Mouse (Mus musculus): Measurements from ENCODE around the gene Cep131.

The Cep131 gene

GRCm38 (mm10) chr11:120048252-120048556, 38.4 kb downstream of the Cep131 start:
- DNase-seq: peak; percentile 78

- DNase-seq: peak; percentile 33
These were observed 38.9 kb downstream of the Cep131 start for GRCm38 (mm10) chr11:120047531-120048251.

DNA sequence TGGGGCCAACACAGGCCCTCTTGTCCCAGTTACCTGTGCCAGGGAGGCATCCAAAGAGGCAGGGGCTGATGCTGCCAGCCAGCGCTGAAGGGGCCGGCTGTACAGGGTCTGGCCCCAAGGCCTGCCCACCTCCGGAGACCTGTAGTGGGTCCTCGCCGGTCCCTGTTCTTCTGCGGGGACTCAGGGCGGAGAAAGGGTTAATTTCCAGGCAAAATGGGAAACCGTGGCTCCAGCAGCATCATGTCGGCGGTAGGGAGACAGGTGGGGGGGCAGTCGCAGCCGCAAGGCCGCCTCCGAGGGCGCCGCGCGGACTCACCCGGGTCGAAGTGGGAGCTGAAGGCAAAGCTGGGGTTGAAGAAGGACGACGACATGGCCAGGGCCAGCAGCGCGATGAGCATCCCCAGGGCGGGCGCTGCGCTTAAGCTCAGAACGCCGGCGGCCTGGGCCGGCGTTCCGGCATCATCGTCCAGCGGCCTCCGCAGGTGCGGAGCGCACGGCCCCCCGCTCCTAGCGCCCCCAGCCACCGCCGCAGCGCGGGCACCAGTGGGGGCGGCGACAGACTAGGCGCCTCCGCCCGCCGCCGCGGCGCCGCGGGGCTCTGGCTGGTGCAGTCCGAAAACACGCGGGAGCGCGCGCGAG, 40.0 kb downstream of the Cep131 start, which contains the start of gene Aatk:
Gene Aatk, minus strand, starts transcription at position 615 of the 639 bp plus-strand sequence.
- peak; percentile 58 for DNase-seq

DNA sequence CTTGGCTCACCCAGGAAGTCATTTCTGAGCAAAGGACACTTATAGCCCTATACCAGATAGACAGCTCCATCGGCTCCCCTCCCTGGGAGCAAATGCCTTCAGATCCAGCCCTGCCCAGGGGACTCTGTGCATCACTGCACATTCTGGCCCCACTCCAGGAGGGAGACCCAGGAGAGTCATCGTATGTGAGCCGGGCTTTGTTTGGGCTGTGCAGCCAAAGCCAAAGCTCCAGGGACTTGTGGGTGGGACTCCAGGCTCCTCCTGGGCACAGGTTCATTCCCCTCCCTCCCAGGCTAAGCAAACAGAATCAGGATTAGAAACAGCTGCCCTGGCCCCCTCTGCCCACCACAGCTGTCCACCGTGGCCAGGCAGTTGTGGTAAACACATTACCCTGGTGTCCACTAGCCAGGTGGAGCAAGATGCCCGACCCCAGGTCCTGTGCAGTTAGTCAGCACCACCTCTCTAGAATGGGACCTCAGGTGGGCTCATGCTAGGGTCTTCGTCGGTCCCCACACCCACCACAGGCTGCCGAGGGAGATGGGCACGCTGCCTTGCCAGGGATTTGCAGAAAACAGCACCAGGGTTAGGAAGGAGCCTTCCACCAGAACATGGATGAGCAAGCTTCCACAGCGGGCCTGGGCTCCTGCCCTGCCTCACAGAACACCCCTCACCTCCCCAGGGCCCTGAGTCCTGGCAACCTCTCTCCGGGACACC, 40.6 kb downstream of the Cep131 start:
- peak; percentile 68 for DNase-seq

DNA sequence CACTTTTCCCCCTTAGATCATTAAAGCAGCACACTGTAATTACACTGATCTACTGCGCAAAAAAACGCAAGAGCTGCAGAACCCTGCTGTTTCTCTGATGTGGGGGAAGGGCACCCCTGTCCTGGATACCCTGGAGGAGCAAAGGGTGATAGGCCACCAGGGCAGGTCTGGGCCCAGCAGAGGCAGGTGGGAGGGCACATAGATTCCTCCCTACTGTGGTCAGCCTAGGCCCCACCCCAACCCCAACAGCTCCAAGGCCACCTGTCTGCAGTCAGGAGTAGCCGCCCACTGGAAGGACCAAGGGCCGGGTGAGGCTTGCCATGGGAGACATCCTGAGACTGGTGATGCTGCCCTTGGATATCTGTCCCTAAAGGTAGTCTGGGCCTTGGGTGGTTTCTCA, 41.3 kb downstream of the Cep131 start:
- no peak for DNase-seq

DNA sequence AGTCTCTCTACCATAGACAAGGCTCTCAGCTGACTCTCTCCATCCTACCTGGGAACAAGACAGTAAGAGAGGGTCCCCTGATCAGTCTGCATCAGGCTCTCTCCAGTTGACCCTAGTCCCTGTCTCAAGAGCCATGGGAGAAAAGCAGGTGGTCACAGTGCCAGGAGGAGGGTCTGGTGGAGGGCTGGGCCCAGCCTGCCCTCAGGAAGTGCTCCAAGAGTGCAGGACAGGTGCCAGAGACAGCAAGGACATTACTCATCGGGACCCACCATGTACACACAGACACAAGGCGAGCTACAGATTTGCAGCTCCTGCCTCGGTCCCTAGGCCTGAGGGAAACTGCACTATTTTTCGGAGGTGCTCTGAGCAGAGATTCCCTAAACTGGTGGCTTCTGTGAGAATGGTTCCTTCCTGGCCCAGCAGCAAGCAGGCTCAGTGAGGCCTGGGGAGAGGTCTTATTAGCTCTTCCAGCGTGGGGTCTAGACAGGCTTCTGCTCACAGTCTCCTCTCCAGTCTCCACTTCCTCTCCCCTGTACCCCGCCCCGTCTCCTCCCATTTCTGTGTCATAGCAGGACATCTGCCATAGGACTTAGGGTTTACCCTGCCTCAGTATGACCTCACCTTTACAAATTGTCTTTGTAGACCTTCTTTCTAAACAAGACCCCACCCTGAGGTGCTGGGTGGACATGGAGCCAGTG, 44.3 kb downstream of the Cep131 start:
- DNase-seq: no peak

DNA sequence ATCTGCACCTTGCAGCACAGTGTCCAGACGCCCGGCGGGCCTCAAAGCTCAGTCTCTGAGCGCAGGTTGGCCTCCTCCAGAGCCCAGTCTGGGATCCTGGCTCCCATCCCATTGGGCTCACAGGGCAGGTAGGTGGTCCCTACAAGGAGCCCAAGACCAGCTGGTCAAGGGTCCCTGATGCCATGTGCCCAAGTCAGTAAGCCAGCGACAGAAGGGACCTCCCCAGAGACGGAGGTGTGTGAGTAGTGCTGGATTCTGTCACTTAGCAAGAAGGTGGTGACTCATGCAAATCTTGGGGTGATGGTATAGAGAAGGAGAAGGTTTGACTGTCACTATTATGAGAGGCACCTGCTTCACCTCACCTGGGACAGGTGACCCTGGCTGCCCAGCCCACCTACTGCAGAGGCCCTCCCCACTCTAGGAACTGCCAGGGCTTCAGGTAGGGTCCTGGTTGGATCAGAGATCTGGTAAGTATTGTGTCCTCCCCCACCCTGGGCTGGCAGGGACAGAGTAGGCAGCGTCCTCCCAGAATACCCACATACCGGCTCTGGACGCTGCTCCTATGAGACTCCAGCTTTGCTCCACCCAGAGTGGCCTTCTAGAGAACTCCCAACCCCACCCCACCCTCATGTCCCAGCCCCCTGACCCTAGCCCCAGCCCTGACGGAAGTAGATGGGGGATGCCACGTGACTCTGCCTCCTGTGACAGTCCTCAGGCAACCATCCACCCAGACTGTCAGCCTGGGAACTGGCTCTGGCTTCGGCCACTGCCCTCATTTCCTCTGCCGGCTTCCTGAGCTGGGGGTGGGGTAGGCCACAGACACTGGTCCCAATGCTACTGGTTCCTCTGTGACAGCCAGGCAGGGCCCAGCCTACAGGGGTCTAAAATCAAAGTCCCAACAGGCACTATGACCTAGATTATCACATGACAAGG, 45.2 kb downstream of the Cep131 start:
- DNase-seq: no peak

DNA sequence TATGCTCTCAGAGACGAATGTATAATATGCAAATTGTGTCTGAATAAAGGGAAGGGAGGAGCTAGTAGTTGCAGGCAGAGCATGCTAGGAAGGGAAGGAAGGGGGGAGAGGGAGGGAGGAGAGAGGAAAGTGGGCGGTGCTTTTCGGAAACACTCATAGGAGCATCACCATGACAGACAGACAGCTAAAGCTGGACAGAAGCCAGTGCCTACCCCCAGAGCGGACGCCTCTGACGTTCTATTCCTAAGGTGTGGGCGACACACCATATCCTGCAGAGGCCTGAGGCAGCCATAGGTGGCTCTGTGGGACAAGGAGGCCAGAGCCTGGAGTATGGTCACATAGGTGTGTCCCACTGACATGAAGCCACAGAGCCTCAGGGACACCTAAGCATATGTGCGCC, 46.2 kb downstream of the Cep131 start:
- no peak for DNase-seq

- no peak for DNase-seq
These were observed 47.0 kb downstream of the Cep131 start for GRCm38 (mm10) chr11:120039581-120039980.

DNA sequence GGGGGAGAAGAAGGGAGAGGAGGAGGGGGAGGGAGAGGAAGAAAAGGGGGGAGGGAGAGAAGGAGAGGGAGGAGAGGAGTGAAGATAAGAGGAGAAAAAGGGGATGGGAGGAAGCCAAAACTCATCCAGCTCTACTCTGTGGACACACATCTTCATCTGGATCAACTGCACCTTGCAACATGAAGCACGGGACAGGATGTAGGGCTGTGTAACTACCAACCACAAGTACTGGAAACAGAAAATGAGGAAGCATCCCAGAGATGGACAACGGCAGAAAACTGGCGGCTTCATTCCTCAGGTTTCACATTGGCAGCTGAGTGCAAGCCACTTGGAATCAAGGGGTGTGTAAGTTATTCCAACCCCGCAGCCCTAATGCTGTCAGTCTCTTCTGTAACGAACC, 51.9 kb downstream of the Cep131 start:
- no peak for DNase-seq

DNA sequence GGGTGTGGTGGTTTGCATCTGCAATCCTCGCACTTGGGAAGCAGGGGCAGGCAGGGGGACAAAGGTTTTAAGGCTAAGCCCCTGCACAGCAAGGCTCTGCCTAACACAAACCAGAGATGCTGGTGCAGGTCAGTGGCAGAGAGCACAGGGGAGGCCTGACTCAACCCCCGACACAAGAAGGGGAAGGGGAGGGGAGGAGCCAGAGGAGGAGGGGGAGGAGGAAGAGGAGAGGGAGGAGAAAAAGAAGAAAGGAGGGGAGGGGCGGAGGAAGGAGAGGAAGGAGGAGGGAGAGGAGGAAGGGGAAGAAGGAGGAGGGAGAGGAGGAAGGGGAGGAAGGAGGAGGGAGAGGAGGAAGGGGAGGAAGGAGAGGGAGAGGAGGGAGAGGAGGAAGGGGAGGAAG, 52.3 kb downstream of the Cep131 start:
- DNase-seq: no peak

DNA sequence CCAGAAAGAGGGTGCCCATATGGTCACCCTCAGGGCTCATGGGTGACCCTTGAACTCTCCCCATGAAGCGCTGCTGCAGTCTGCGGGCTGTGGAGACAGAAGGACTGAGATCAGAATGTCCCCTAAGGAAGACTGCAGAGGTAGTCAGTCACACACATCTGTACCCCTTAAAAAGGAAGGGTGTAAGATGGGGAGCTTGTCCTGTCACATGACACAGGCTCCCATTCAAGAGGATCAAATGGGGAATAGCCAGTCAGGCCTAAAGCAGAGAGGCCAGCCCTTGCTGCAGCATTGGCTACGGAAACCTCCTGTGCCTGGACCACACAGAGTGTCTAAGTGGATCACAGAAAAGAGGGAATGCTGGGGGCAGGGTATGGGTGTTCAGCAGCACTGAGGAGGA, 53.2 kb downstream of the Cep131 start:
- no peak for DNase-seq

- no peak for DNase-seq
These were observed 54.6 kb downstream of the Cep131 start for GRCm38 (mm10) chr11:120032052-120032451.

DNA sequence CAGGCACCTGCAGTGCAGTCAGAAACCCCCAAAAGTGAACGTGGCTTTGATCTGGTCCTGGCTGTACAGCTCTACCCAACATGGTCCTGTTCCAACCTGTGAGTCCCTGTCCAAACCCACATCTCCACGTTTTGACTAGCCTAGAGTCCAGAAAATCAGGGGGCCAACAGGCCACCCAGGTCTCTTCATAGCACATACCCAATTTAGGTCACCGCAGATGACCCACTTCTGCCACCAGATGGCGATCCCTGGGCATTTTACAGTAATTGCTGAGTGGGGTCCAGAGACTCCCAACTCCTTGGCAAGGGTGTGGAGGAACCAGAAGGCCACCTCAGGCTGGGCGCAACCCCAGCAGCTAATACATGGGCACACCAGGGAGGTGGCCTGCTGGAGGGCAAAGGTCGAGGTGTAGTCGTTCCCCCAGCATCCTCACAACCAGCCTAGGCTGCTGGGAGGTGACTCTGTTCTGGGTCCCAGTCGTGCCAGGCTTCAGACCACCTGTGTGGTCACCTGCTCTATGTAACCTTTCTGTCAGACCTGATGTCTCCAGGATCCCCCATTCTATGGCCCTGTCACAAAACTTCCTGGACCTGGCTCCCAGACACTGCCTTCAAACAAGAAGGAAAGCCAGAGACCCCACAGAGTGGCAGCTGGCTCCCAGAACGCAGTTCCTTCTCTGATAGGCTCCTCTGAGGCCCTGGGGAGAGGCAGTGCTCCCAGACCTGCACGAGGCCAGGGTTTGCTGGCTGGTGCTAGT, 56.3 kb downstream of the Cep131 start:
- peak; percentile 47 for DNase-seq

GRCm38 (mm10) chr11:120029431-120030144, 57.0 kb downstream of the Cep131 start:
- no peak for DNase-seq

GRCm38 (mm10) chr11:120028319-120029092, 58.1 kb downstream of the Cep131 start:
- no peak for DNase-seq

- no peak for DNase-seq
These were observed 59.7 kb downstream of the Cep131 start for GRCm38 (mm10) chr11:120026941-120027340.

- DNase-seq: no peak
These were observed 63.8 kb downstream of the Cep131 start for GRCm38 (mm10) chr11:120022841-120023240.

GRCm38 (mm10) chr11:120022216-120022615, 64.4 kb downstream of the Cep131 start:
- no peak for DNase-seq

- DNase-seq: no peak
These were observed 65.3 kb downstream of the Cep131 start for GRCm38 (mm10) chr11:120021367-120021766.
